Mouse (Mus musculus) cortical plate, adult 2 months (tissue): ENCODE results near the gene Hagh.

Experiments
- CTCF ChIP-seq: fragments of 200-500 bp; IDR thresholded peaks from 2 replicates; pipeline ENCODE4 v1.5.1; 2011; ENCODE audit warnings: mild to moderate bottlenecking, control low read depth, low read length; ENCODE audit not compliant: insufficient read depth; ENCODE audit errors: extremely low read depth
- POLR2A ChIP-seq: fragments of 200-500 bp; IDR thresholded peaks from 2 replicates; pipeline ENCODE4 v1.6.1; 2011; ENCODE audit warnings: mild to moderate bottlenecking, low read length, control low read depth; ENCODE audit not compliant: insufficient read depth; ENCODE audit errors: extremely low read depth

DNA sequence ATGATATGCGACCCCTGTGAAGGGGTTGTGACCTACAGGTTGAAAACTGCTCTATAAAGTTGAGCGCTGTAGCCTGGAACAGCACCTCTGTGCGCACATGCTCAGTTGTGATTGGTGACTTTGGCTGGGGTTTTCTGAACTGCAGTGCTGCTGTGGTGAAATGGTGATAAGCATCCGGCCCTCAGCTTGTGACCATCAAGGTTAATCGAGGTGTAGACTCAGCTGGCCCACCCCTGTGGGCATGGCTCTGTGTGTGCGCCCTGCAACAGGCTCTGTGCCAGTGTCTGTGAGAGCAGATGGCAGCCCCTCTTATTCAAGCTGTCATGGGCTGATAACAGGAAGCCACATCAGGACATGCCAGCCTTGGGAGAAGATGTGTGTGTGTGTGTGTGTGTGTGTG, 19.0 kb downstream of the Hagh start:
- no peak for TF ChIP-seq POLR2A
- TF ChIP-seq CTCF, result no peak
